ENCODE assay signal across 7 mouse cellular contexts in the genomic region with DNA sequence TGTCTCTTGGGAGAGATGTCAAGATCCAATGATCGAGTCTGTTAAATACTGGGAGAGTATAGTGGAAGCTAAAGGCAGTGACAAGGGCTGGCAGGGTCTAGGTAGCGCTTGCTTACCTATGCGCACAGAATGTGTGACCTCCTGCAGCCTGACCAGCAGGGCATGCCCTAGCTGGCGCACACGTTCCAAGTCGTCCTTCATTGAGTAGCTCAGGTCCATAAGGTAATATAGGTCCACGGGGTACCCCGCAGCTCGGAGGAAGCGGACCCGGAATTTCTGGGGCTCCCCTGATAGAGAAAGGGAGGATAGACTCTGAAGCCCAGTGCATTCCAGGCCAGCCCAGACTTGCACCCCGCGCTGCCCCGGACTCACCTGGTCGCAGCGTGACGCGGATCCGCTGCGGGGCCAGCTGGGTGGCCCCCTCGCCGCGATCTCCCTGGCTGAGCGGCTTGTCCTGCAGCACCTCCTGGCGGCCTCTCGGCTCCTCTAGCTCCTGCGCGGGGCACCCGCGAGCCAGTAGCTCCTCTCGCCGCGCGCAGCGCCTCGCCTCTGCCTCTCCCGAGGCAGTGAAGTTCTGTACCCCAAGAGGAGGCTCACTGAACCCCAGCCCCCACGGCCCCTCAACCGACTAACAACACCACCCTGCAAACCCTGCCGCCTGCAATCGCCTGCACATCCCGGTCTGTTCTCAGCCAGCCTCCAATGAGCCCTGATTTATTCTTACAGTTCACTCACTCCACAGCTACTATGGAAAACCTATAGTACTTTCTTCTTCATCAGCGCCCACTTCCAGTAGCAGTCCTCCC. TPM values are rescaled to one million over a fixed set of nuclear protein-coding genes. Genes with fewer than 3 reads are reported as not detected.
DNase-seq lines count a peak whose midpoint lies in the region; ATAC-seq and TF ChIP-seq lines count a peak whose summit lies in the region.

No protein-coding gene starts in this region.

- peak overlapping the region; percentile 75 for H3K4me2 ChIP-seq in limb, embryonic 11.5 days (ENCODE audit: low read depth, severe bottlenecking)
- peak overlapping the region; percentile 68 for H3K4me2 ChIP-seq in midbrain, embryonic 11.5 days

- no peaks in the 10 kb centered on the region for H3K9me3 ChIP-seq in limb, embryonic 11.5 days (ENCODE audit: control insufficient read depth, low read length)
- no peaks in the 10 kb centered on the region for H3K9me3 ChIP-seq in midbrain, embryonic 11.5 days (ENCODE audit: control insufficient read depth, low read length)

- 0 out of 2 replicates have a peak, but pooled peaks cover 2% of the 10 kb centered on the region for H3K4me1 ChIP-seq in cortical plate, adult 2 months (ENCODE audit: control insufficient read depth, insufficient read depth, low read length)
- H3K4me1 ChIP-seq in limb, embryonic 11.5 days (ENCODE audit: control insufficient read depth, insufficient read depth, low read length) = no peaks in the 10 kb centered on the region
- H3K4me1 ChIP-seq in midbrain, embryonic 11.5 days (ENCODE audit: control insufficient read depth, insufficient read depth, low read length) = no peaks in the 10 kb centered on the region; the same call in 1 of the 2 replicates

- peak; percentile 51 for TF ChIP-seq CTCF in cortical plate, adult 2 months (IDR thresholded peaks at IDR 0.05; ENCODE audit: extremely low read depth, insufficient read depth, low read length)

- H3K27me3 ChIP-seq in limb, embryonic 11.5 days (ENCODE audit: control insufficient read depth, insufficient read depth, low read length) = peaks cover 7% of the 10 kb centered on the region
- H3K27me3 ChIP-seq in midbrain, embryonic 11.5 days (ENCODE audit: control insufficient read depth, insufficient read depth, low read length) = peaks cover 18% of the 10 kb centered on the region

- no peaks in the 10 kb centered on the region for H3K36me3 ChIP-seq in limb, embryonic 11.5 days (ENCODE audit: control insufficient read depth, insufficient read depth, low read length)
- H3K36me3 ChIP-seq in midbrain, embryonic 11.5 days (ENCODE audit: control insufficient read depth, insufficient read depth, low read length) = no peaks in the 10 kb centered on the region

- WGBS in limb, embryonic 11.5 days = 3% methylated on average over 43 of the region's 43 CpGs
- 4% methylated on average over 43 of the region's 43 CpGs for WGBS in midbrain, embryonic 11.5 days

- H3K9ac ChIP-seq in limb, embryonic 11.5 days (ENCODE audit: low read length) = peak overlapping the region; percentile 55
- H3K9ac ChIP-seq in midbrain, embryonic 11.5 days (ENCODE audit: low read length) = peak overlapping the region; percentile 2

- no peak overlapping the region for H3K27ac ChIP-seq in cortical plate, adult 2 months (ENCODE audit: insufficient read depth, low read length)
- H3K27ac ChIP-seq in limb, embryonic 11.5 days (replicated peaks; ENCODE audit: low read depth, low read length) = no peak overlapping the region
- H3K27ac ChIP-seq in midbrain, embryonic 11.5 days (ENCODE audit: low read depth, low read length) = no peak overlapping the region

- TF ChIP-seq POLR2A in cortical plate, adult 2 months (IDR thresholded peaks at IDR 0.05; ENCODE audit: extremely low read depth, insufficient read depth, low read length) = no peak

- peak overlapping the region; percentile 27 for H3K4me3 ChIP-seq in cortical plate, adult 2 months (ENCODE audit: insufficient read depth, low read length)
- H3K4me3 ChIP-seq in limb, embryonic 11.5 days (ENCODE audit: low read depth, low read length) = peak overlapping the region; percentile 25
- peak overlapping the region; percentile 32 for H3K4me3 ChIP-seq in midbrain, embryonic 11.5 days (ENCODE audit: low read depth, low read length)

- ATAC-seq in inflammation-experienced regulatory T-cells, adult 6 months = peak; percentile 38
- ATAC-seq in limb, embryonic 11.5 days (ENCODE audit: insufficient number of reproducible peaks, low FRiP score, low TSS enrichment, low read depth) = peak; percentile 69
- peak; percentile 78 for ATAC-seq in midbrain, embryonic 11.5 days (ENCODE audit: low FRiP score)

- peak; percentile 87 for DNase-seq in adrenal gland, adult 2 months
- peak; percentile 88 for DNase-seq in gastrocnemius, postnatal 10 days
- DNase-seq in limb, embryonic 11.5 days (ENCODE audit: low spot score) = peak; percentile 90
- DNase-seq in midbrain, embryonic 11.5 days (ENCODE audit: low spot score, missing footprints) = peak; percentile 96
- peak; percentile 59 for DNase-seq in spleen, adult 12 weeks (ENCODE audit: low spot score)

RNA-seq across cellular contexts. Expression of gene Itgb7, which starts 7.4 kb away (rescaled TPM):
- 1 to 10 TPM; 2.0 to 4.7 TPM for total RNA-seq in adrenal gland, adult 2 months (2021)
- 2.3 and 2.4 TPM in 2 replicates for polyA plus RNA-seq in adrenal gland, adult 2 months (2012; rRNA removed)
- polyA plus RNA-seq in cortical plate, adult 2 months (2012; rRNA removed) = 0.86 and 1.5 TPM in 2 replicates
- 1 to 10 TPM in 1 of 2 experiments, under 1 TPM in 1; 0.59 to 1.3 TPM for total RNA-seq in gastrocnemius, postnatal 10 days (2021)
- 100 to 1,000 TPM; 364 to 513 (median 397) TPM for polyA plus RNA-seq in inflammation-experienced regulatory T-cells, adult 6 months (2017; shearing (Covaris generic))
- polyA plus RNA-seq in limb, embryonic 11.5 days (2014; fragmentation: Nextera tagmentation; extraction: Ambion mirVana) = 0.57 and 0.71 TPM in 2 replicates
- polyA plus RNA-seq in midbrain, embryonic 11.5 days (2014; fragmentation: Nextera tagmentation; extraction: Ambion mirVana) = 0.15 and 0.55 TPM in 2 replicates

RNA-seq across cellular contexts. Expression of gene Csad, which starts 19.9 kb away (rescaled TPM):
- 100 to 1,000 TPM in 1 of 2 experiments, 10 to 100 TPM in 1; 71.2 to 106 TPM for total RNA-seq in adrenal gland, adult 2 months (2021)
- 128 and 216 TPM in 2 replicates for polyA plus RNA-seq in adrenal gland, adult 2 months (2012; rRNA removed)
- polyA plus RNA-seq in cortical plate, adult 2 months (2012; rRNA removed) = 34.6 and 39.7 TPM in 2 replicates
- total RNA-seq in gastrocnemius, postnatal 10 days (2021) = 10 to 100 TPM; 23.9 to 25.5 TPM
- polyA plus RNA-seq in inflammation-experienced regulatory T-cells, adult 6 months (2017; shearing (Covaris generic)) = 10 to 100 TPM in 2 of 3 experiments, 1 to 10 TPM in 1; 5.0 to 14.6 (median 14.0) TPM
- polyA plus RNA-seq in limb, embryonic 11.5 days (2014; fragmentation: Nextera tagmentation; extraction: Ambion mirVana) = 37.3 and 37.5 TPM in 2 replicates
- polyA plus RNA-seq in midbrain, embryonic 11.5 days (2014; fragmentation: Nextera tagmentation; extraction: Ambion mirVana) = 21.9 and 25.9 TPM in 2 replicates

RNA-seq across cellular contexts. Expression of gene Zfp740, which starts 21.3 kb away (rescaled TPM):
- total RNA-seq in adrenal gland, adult 2 months (2021) = 10 to 100 TPM; 48.6 to 60.7 TPM
- 13.9 and 14.4 TPM in 2 replicates for polyA plus RNA-seq in adrenal gland, adult 2 months (2012; rRNA removed)
- polyA plus RNA-seq in cortical plate, adult 2 months (2012; rRNA removed) = 51.3 and 57.6 TPM in 2 replicates
- 10 to 100 TPM; 42.8 to 52.6 TPM for total RNA-seq in gastrocnemius, postnatal 10 days (2021)
- polyA plus RNA-seq in inflammation-experienced regulatory T-cells, adult 6 months (2017; shearing (Covaris generic)) = 10 to 100 TPM; 20.3 to 33.3 (median 25.5) TPM
- 67.5 and 71.1 TPM in 2 replicates for polyA plus RNA-seq in limb, embryonic 11.5 days (2014; fragmentation: Nextera tagmentation; extraction: Ambion mirVana)
- 58.9 and 61.1 TPM in 2 replicates for polyA plus RNA-seq in midbrain, embryonic 11.5 days (2014; fragmentation: Nextera tagmentation; extraction: Ambion mirVana)

RNA-seq across cellular contexts. Expression of gene Rarg, which starts 32.9 kb away (rescaled TPM):
- 10 to 100 TPM; 21.0 to 35.8 TPM for total RNA-seq in adrenal gland, adult 2 months (2021)
- polyA plus RNA-seq in adrenal gland, adult 2 months (2012; rRNA removed) = 29.9 and 32.4 TPM in 2 replicates
- 11.3 and 12.3 TPM in 2 replicates for polyA plus RNA-seq in cortical plate, adult 2 months (2012; rRNA removed)
- 10 to 100 TPM; 12.4 to 22.2 TPM for total RNA-seq in gastrocnemius, postnatal 10 days (2021)
- 10 to 100 TPM; 15.5 to 18.4 (median 18.3) TPM for polyA plus RNA-seq in inflammation-experienced regulatory T-cells, adult 6 months (2017; shearing (Covaris generic))
- polyA plus RNA-seq in limb, embryonic 11.5 days (2014; fragmentation: Nextera tagmentation; extraction: Ambion mirVana) = 118 and 119 TPM in 2 replicates
- polyA plus RNA-seq in midbrain, embryonic 11.5 days (2014; fragmentation: Nextera tagmentation; extraction: Ambion mirVana) = 10.1 and 10.5 TPM in 2 replicates

RNA-seq across cellular contexts. Expression of gene Gm9918, which starts 46.0 kb away (rescaled TPM):
- total RNA-seq in adrenal gland, adult 2 months (2021) = not detected
- polyA plus RNA-seq in adrenal gland, adult 2 months (2012; rRNA removed) = 0.47 and 0.87 TPM in 2 replicates
- polyA plus RNA-seq in cortical plate, adult 2 months (2012; rRNA removed) = 0.04 and 0.15 TPM in 2 replicates
- total RNA-seq in gastrocnemius, postnatal 10 days (2021) = not detected
- not detected for polyA plus RNA-seq in inflammation-experienced regulatory T-cells, adult 6 months (2017; shearing (Covaris generic))
- 0.88 and 1.1 TPM in 2 replicates for polyA plus RNA-seq in limb, embryonic 11.5 days (2014; fragmentation: Nextera tagmentation; extraction: Ambion mirVana)
- 0.15 and 0.23 TPM in 2 replicates for polyA plus RNA-seq in midbrain, embryonic 11.5 days (2014; fragmentation: Nextera tagmentation; extraction: Ambion mirVana)

Comparison
In these comparisons a context has a peak if more than half of its experiments do, and no peak if none do; other contexts are left out.
1. RNA of gene Itgb7, which starts 7.4 kb away (polyA plus RNA-seq): 364 to 513 TPM in inflammation-experienced regulatory T-cells, adult 6 months; 2.3 to 2.4 TPM in adrenal gland, adult 2 months, 0.86 to 1.5 TPM in cortical plate, adult 2 months, 0.57 to 0.71 TPM in limb, embryonic 11.5 days and 0.15 to 0.55 TPM in midbrain, embryonic 11.5 days; every median in the first group is over 100 times any median in the second.
2. Peak in every context shown above with its lines, with median percentiles within 50 percentile points of each other: DNase-seq, H3K4me3 ChIP-seq and ATAC-seq.